Mouse (Mus musculus): Measurements from ENCODE around the gene Calhm4. TPM values are rescaled to one million over a fixed set of nuclear protein-coding genes. Genes with fewer than 3 reads are reported as not detected.

The Calhm4 gene
- total RNA-seq, 4 experiments from 2014 or later, result not detected

Other genes starting within 250 kb of the Calhm4 start
- not detected for gene Sult3a1, start 186.6 kb downstream of the Calhm4 start, total RNA-seq (2022)
- not detected for gene Rsph4a, start 139.2 kb downstream of the Calhm4 start, total RNA-seq (2022)
- gene Zup1, start 93.0 kb downstream of the Calhm4 start, total RNA-seq (2022), result 1 to 10 TPM; 7.8 to 8.6 (median 8.1) TPM
- 100 to 1,000 TPM; 173 to 185 (median 176) TPM for gene Rwdd1, start 24.7 kb downstream of the Calhm4 start, total RNA-seq (2022)
- not detected for gene Trappc3l, start 6.7 kb downstream of the Calhm4 start, total RNA-seq (2022)
- gene Calhm5, start 52.2 kb upstream of the Calhm4 start, total RNA-seq (2022), result under 1 TPM; 0.17 to 0.67 (median 0.40) TPM
- gene Calhm6, start 83.7 kb upstream of the Calhm4 start, total RNA-seq (2022), result not detected
- 1 to 10 TPM; 2.4 to 3.9 (median 2.9) TPM for gene Dse, start 163.4 kb upstream of the Calhm4 start, total RNA-seq (2022)
- 10 to 100 TPM; 63.1 to 70.8 (median 66.4) TPM for gene Tspyl1, start 237.9 kb upstream of the Calhm4 start, total RNA-seq (2022)